Mouse (Mus musculus): ENCODE measurements around the gene Sall1.

The Sall1 gene

GRCm38 (mm10) chr8:89038920-89039319 is 5.0 kb downstream of the Sall1 start:
- DNase-seq (ENCODE audit: low read depth, low spot score) = no peak

GRCm38 (mm10) chr8:89037536-89038236 is 6.3 kb downstream of the Sall1 start:
- DNase-seq (ENCODE audit: low read depth, low spot score) = no peak

- no peak for DNase-seq (ENCODE audit: low read depth, low spot score)
These were observed 11.6 kb downstream of the Sall1 start for GRCm38 (mm10) chr8:89032412-89032811.

GRCm38 (mm10) chr8:89028156-89028555 is 15.8 kb downstream of the Sall1 start:
- DNase-seq (ENCODE audit: low read depth, low spot score) = no peak

- DNase-seq (ENCODE audit: low read depth, low spot score) = no peak
These were observed 17.8 kb downstream of the Sall1 start for GRCm38 (mm10) chr8:89026139-89026520.

GRCm38 (mm10) chr8:89025281-89026138 is 18.5 kb downstream of the Sall1 start:
- no peak for DNase-seq (ENCODE audit: low read depth, low spot score)

- no peak for DNase-seq (ENCODE audit: low read depth, low spot score)
These were observed 19.2 kb downstream of the Sall1 start for GRCm38 (mm10) chr8:89024796-89025195.

GRCm38 (mm10) chr8:89021139-89021538 is 22.8 kb downstream of the Sall1 start:
- no peak for DNase-seq (ENCODE audit: low read depth, low spot score)

GRCm38 (mm10) chr8:89017891-89018290 is 26.1 kb downstream of the Sall1 start:
- DNase-seq (ENCODE audit: low read depth, low spot score) = no peak

- DNase-seq (ENCODE audit: low read depth, low spot score) = no peak
These were observed 27.4 kb downstream of the Sall1 start for GRCm38 (mm10) chr8:89016465-89017070.

GRCm38 (mm10) chr8:89015539-89015938 is 28.4 kb downstream of the Sall1 start:
- DNase-seq (ENCODE audit: low read depth, low spot score) = no peak

GRCm38 (mm10) chr8:89012853-89013534 is 31.0 kb downstream of the Sall1 start:
- no peak for DNase-seq (ENCODE audit: low read depth, low spot score)

GRCm38 (mm10) chr8:89012024-89012712 is 31.8 kb downstream of the Sall1 start:
- no peak for DNase-seq (ENCODE audit: low read depth, low spot score)

GRCm38 (mm10) chr8:89008784-89009183 is 35.2 kb downstream of the Sall1 start:
- DNase-seq (ENCODE audit: low read depth, low spot score) = no peak

GRCm38 (mm10) chr8:89007114-89007513 is 36.8 kb downstream of the Sall1 start:
- no peak for DNase-seq (ENCODE audit: low read depth, low spot score)

GRCm38 (mm10) chr8:89006426-89006825 is 37.5 kb downstream of the Sall1 start:
- DNase-seq (ENCODE audit: low read depth, low spot score) = no peak

GRCm38 (mm10) chr8:89005797-89006196 is 38.2 kb downstream of the Sall1 start:
- no peak for DNase-seq (ENCODE audit: low read depth, low spot score)

GRCm38 (mm10) chr8:89004041-89004440 is 39.9 kb downstream of the Sall1 start:
- no peak for DNase-seq (ENCODE audit: low read depth, low spot score)

- DNase-seq (ENCODE audit: low read depth, low spot score) = no peak
These were observed 40.5 kb downstream of the Sall1 start for GRCm38 (mm10) chr8:89003336-89003896.

GRCm38 (mm10) chr8:89002128-89002527 is 41.8 kb downstream of the Sall1 start:
- no peak for DNase-seq (ENCODE audit: low read depth, low spot score)

- DNase-seq (ENCODE audit: low read depth, low spot score) = no peak
These were observed 46.7 kb downstream of the Sall1 start for GRCm38 (mm10) chr8:88997276-88997675.
